Mouse (Mus musculus): Measurements from ENCODE around the gene Sgk1. TPM values are rescaled to one million over a fixed set of nuclear protein-coding genes. Genes with fewer than 3 reads are reported as not detected.

Gene Sgk1
- total and polyA plus RNA-seq, 3 experiments: 25.4 to 154 (median 103) TPM

GRCm38 (mm10) chr10:22000491-22001306, 118.7 kb downstream of the Sgk1 start:
- peak; percentile 44 for DNase-seq

DNA sequence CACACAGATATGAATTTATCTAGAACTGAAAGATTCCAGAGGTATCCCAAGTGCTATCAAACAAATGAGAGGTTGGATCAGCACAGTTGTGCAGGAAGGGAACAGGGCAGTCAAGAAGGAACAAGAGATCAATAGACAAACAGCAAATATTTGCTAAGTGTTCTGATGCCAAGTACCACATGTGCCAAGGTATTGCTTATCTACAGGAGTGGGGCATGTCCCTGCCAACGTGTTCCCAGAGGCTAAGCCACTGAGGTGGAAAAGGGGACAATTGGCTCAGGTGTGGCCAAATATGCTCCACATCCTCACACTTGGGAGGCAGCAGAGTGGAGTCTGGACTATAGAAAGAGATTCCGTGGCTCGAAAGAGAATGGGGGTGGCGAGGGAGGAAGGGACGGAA, 119.6 kb downstream of the Sgk1 start:
- DNase-seq: no peak

- DNase-seq: peak; percentile 0
Observed at GRCm38 (mm10) chr10:22004763-22005162, 122.8 kb downstream of the Sgk1 start.

- DNase-seq: no peak
Observed at GRCm38 (mm10) chr10:22007160-22007801, 125.3 kb downstream of the Sgk1 start.

GRCm38 (mm10) chr10:22007802-22008172, 125.8 kb downstream of the Sgk1 start:
- no peak for DNase-seq

GRCm38 (mm10) chr10:22010088-22010818, 128.3 kb downstream of the Sgk1 start:
- peak; percentile 77 for DNase-seq

- DNase-seq: peak; percentile 32
Observed at GRCm38 (mm10) chr10:22017469-22018159, 135.6 kb downstream of the Sgk1 start.

DNA sequence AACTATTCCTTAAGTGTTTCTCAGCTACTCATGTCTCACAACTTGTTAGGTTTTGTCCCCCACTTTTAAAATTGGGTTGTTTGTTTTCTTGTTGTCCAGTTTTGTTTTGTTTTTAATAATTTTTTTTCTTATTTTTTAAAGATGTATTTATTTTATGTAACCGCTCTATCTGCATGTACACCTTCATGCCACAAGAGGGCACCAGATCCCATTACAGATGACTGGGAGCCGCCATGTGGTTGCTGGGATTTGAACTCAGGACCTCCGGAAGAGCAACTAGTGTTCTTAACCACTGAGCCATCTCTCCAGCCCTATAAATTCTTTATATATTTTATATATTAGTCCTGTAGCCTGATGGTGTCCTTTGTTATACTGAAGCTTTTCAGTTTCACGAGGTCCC, 136.6 kb downstream of the Sgk1 start:
- no peak for DNase-seq

- DNase-seq: no peak
Observed at GRCm38 (mm10) chr10:22034303-22034702, 152.3 kb downstream of the Sgk1 start.

DNA sequence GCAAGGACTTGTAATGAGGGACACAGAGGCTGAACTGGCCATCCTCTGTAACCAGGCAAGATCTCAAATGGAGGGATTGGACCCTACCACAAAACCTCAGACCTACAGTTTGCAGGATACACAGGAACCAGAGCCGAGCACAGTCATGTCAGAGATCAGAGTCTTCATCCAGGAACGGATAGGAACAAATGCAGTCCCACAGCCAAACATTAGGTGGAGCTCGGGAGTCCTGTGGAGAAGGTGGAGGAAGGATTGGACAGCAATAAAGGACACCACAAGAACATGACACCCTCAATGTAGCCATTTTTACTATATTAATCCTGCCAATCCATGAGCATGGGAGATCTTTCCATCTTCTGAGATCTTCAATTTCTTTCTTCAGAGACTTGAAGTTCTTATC, 154.3 kb downstream of the Sgk1 start:
- peak; percentile 59 for DNase-seq

Other genes with a start within 250 kb of the Sgk1 start
- not detected for gene 4930444G20Rik, start 185.9 kb downstream of the Sgk1 start, total RNA-seq (2021)
- gene 4930444G20Rik, start 185.9 kb downstream of the Sgk1 start, polyA plus RNA-seq (2012; rRNA removed): not detected in 2 replicates